Mouse (Mus musculus): ENCODE results near the gene Cdc27. TPM values are rescaled to one million over a fixed set of nuclear protein-coding genes. Genes with fewer than 3 reads are reported as not detected.
"Not testable (repeated sequence)": the region's sequence is repeated elsewhere in the genome, so short reads cannot be mapped to it uniquely, and the experiment has no call there.

Cdc27 gene
- total RNA-seq, 2 experiments from 2014 or later: 55.9 to 57.7 TPM

- Histone ChIP-seq H3K4me3 (no peak overlapping the region), H3K27ac (peak overlapping the region; percentile 70)
- intact Hi-C loops (cut with DNase I): no loop called here
- no peak for TF ChIP-seq CTCF (IDR thresholded peaks at IDR 0.05)
- DNase-seq (ENCODE audit: extremely low spot score in 1 of 2, low spot score in 2 of 2): no peak
Measured at GRCm38 (mm10) chr11:104567736-104568135, 17.3 kb upstream of the Cdc27 start.

- TF ChIP-seq CTCF (IDR thresholded peaks at IDR 0.05): no peak
- Histone ChIP-seq H3K4me3 (no peak overlapping the region), H3K27ac (peak overlapping the region; percentile 59)
- DNase-seq (ENCODE audit: extremely low spot score in 1 of 2, low spot score in 2 of 2): no peak
- intact Hi-C loops (cut with DNase I): no loop called here
Measured at GRCm38 (mm10) chr11:104566796-104567195, 16.4 kb upstream of the Cdc27 start.

GRCm38 (mm10) chr11:104566097-104566496, 15.7 kb upstream of the Cdc27 start:
- DNase-seq (ENCODE audit: extremely low spot score in 1 of 2, low spot score in 2 of 2): no peak
- H3K27ac ChIP-seq: peak overlapping the region; percentile 28; the same call in 1 of the 2 replicates
- intact Hi-C loops (cut with DNase I): no loop called here
- H3K4me3 ChIP-seq: no peak overlapping the region
- no peak for TF ChIP-seq CTCF (IDR thresholded peaks at IDR 0.05)

- no peak for TF ChIP-seq CTCF (IDR thresholded peaks at IDR 0.05)
- Histone ChIP-seq H3K4me3 (no peak overlapping the region), H3K27ac (no peak overlapping the region; the same call in 1 of the 2 replicates)
- intact Hi-C loops (cut with DNase I): no loop called here
- DNase-seq (ENCODE audit: extremely low spot score in 1 of 2, low spot score in 2 of 2): no peak
Measured at GRCm38 (mm10) chr11:104565172-104565571, 14.8 kb upstream of the Cdc27 start.

- H3K27ac ChIP-seq: peak overlapping the region; percentile 41; the same call in 1 of the 2 replicates
- H3K4me3 ChIP-seq: no peak overlapping the region
- intact Hi-C loops (cut with DNase I): no loop called here
- DNase-seq (ENCODE audit: extremely low spot score in 1 of 2, low spot score in 2 of 2): no peak
- TF ChIP-seq CTCF (IDR thresholded peaks at IDR 0.05): no peak
Measured at GRCm38 (mm10) chr11:104563496-104563895, 13.1 kb upstream of the Cdc27 start.

- DNase-seq (ENCODE audit: extremely low spot score in 1 of 2, low spot score in 2 of 2): no peak
- intact Hi-C loops (cut with DNase I): no loop called here
- TF ChIP-seq CTCF (IDR thresholded peaks at IDR 0.05): no peak
- H3K27ac ChIP-seq: no peak overlapping the region
- H3K4me3 ChIP-seq: no peak overlapping the region
Measured at GRCm38 (mm10) chr11:104560971-104561370, 10.6 kb upstream of the Cdc27 start.

GRCm38 (mm10) chr11:104558651-104559403, 8.4 kb upstream of the Cdc27 start:
- intact Hi-C loops (cut with DNase I): no loop called here
- DNase-seq (ENCODE audit: extremely low spot score in 1 of 2, low spot score in 2 of 2): no peak
- TF ChIP-seq CTCF (IDR thresholded peaks at IDR 0.05): no peak
- Histone ChIP-seq H3K4me3 (no peak overlapping the region), H3K27ac (peak overlapping the region; percentile 76)

- Histone ChIP-seq H3K27ac (peak overlapping the region; percentile 76), H3K4me3 (no peak overlapping the region)
- TF ChIP-seq CTCF (IDR thresholded peaks at IDR 0.05): no peak
- no peak for DNase-seq (ENCODE audit: extremely low spot score in 1 of 2, low spot score in 2 of 2)
- intact Hi-C loops (cut with DNase I): no loop called here
Measured at GRCm38 (mm10) chr11:104558065-104558464, 7.6 kb upstream of the Cdc27 start.

- H3K4me3 ChIP-seq: peak overlapping the region; percentile 78
- no peak for TF ChIP-seq CTCF (IDR thresholded peaks at IDR 0.05)
- DNase-seq (ENCODE audit: extremely low spot score in 1 of 2, low spot score in 2 of 2): no peak
- intact Hi-C loops (cut with DNase I): no loop called here
- H3K27ac ChIP-seq: peak overlapping the region; percentile 97
Measured at GRCm38 (mm10) chr11:104549438-104550405, 698 bp downstream of the Cdc27 start.

GRCm38 (mm10) chr11:104547502-104547901, 2.9 kb downstream of the Cdc27 start:
- TF ChIP-seq CTCF (IDR thresholded peaks at IDR 0.05): no peak
- intact Hi-C loops (cut with DNase I): no loop called here
- Histone ChIP-seq H3K4me3 (no peak overlapping the region), H3K27ac (no peak overlapping the region)
- no peak for DNase-seq (ENCODE audit: extremely low spot score in 1 of 2, low spot score in 2 of 2)

- no peak for DNase-seq (ENCODE audit: extremely low spot score in 1 of 2, low spot score in 2 of 2)
- intact Hi-C loops (cut with DNase I): no loop called here
- Histone ChIP-seq H3K27ac (no peak overlapping the region; the same call in 1 of the 2 replicates), H3K4me3 (no peak overlapping the region)
- no peak for TF ChIP-seq CTCF (IDR thresholded peaks at IDR 0.05)
Measured at GRCm38 (mm10) chr11:104544507-104544906, 5.9 kb downstream of the Cdc27 start.

- H3K4me3 ChIP-seq; intact Hi-C loops (cut with DNase I); H3K27ac ChIP-seq; DNase-seq (ENCODE audit: extremely low spot score in 1 of 2, low spot score in 2 of 2): not testable (repeated sequence)
Measured at GRCm38 (mm10) chr11:104543337-104543736, 7.1 kb downstream of the Cdc27 start.

Data from left cerebral cortex, adult 2 months (tissue).